Mouse (Mus musculus) G1E (cell line): ENCODE data around the gene Oit3.

Source experiments
- CTCF ChIP-seq: IDR thresholded peaks from 2 replicates; pipeline ENCODE4 v1.5.1; 2012; ENCODE audit warnings: low read depth, low read length, inconsistent platforms, mixed read lengths
- GATA1 ChIP-seq: IDR thresholded peaks from 2 replicates; pipeline ENCODE4 v1.6.1; 2012; ENCODE audit warnings: borderline replicate concordance, low read length, inconsistent platforms, mixed read lengths
- GATA2 ChIP-seq: IDR thresholded peaks from 2 replicates; pipeline ENCODE4 v1.6.1; 2012; ENCODE audit warnings: low read depth, low read length, inconsistent platforms, borderline replicate concordance

GRCm38 (mm10) chr10:59439508-59439931 is 2.1 kb downstream of the Oit3 start:
- TF ChIP-seq CTCF (no peak), GATA2 (no peak), GATA1 (no peak)
